Comparison of ENCODE assay signal across 8 mouse cellular contexts in genomic region chr3:86114659-86115338, GRCm38 (mm10). TPM values are rescaled to one million over a fixed set of nuclear protein-coding genes. Genes with fewer than 3 reads are reported as not detected.
DNase-seq lines count a peak whose midpoint lies in the region; ATAC-seq and TF ChIP-seq lines count a peak whose summit lies in the region.

No protein-coding gene starts in this region.

- H3K27ac ChIP-seq in forebrain, embryonic 15.5 days (replicated peaks) = peak overlapping the region; percentile 50; the same call in 1 of the 2 replicates
- H3K27ac ChIP-seq in forebrain, embryonic 10.5 days = no peak overlapping the region
- H3K27ac ChIP-seq in forebrain, postnatal 0 days (ENCODE audit: low read depth, low read length) = no peak overlapping the region

- no peak overlapping the region for H3K4me2 ChIP-seq in forebrain, embryonic 15.5 days (replicated peaks)
- no peak overlapping the region for H3K4me2 ChIP-seq in forebrain, postnatal 0 days (ENCODE audit: low read depth)

- no peak for DNase-seq in forebrain, embryonic 10.5 days (ENCODE audit: extremely low spot score, low spot score)
- DNase-seq in 3134 (ENCODE audit: extremely low read depth, insufficient read length, low spot score) = peak; percentile 34
- peak; percentile 33 for DNase-seq in forebrain, postnatal 0 days
- DNase-seq in lung, adult 2 months = peak; percentile 12
- DNase-seq in testis, postnatal 10 days (ENCODE audit: low spot score) = no peak

- no peaks in the 10 kb centered on the region for H3K4me1 ChIP-seq in forebrain, embryonic 15.5 days
- H3K4me1 ChIP-seq in forebrain, embryonic 10.5 days = peaks cover 14% of the 10 kb centered on the region
- no peaks in the 10 kb centered on the region for H3K4me1 ChIP-seq in forebrain, postnatal 0 days (ENCODE audit: insufficient read depth)
- peaks cover 3% of the 10 kb centered on the region; the same call in 1 of the 2 replicates for H3K4me1 ChIP-seq in lung, adult 2 months (ENCODE audit: control insufficient read depth, insufficient read depth, low read length)

- no peak for TF ChIP-seq CTCF in forebrain, postnatal 0 days (IDR thresholded peaks at IDR 0.05; ENCODE audit: low read depth)
- no peak for TF ChIP-seq CTCF in lung, adult 2 months (IDR thresholded peaks at IDR 0.05; ENCODE audit: insufficient read depth, low read length)

- no peak for TF ChIP-seq POLR2A in lung, adult 2 months (IDR thresholded peaks at IDR 0.05; ENCODE audit: borderline replicate concordance, extremely low read depth, low read depth, low read length)

- ATAC-seq in forebrain, embryonic 15.5 days (replicated peaks) = no peak; the same call in 1 of the 2 replicates
- peak; percentile 83 for ATAC-seq in forebrain, postnatal 0 days
- no peak for ATAC-seq in granulocyte monocyte progenitor cell, adult 5-6 weeks (replicated peaks; ENCODE audit: poor library complexity, severe bottlenecking)
- ATAC-seq in erythroid progenitor cell, adult 5-6 weeks (replicated peaks; ENCODE audit: low FRiP score, poor library complexity, severe bottlenecking) = no peak

- H3K36me3 ChIP-seq in forebrain, embryonic 15.5 days = 0 out of 2 replicates have a peak, but pooled peaks cover 4% of the 10 kb centered on the region
- H3K36me3 ChIP-seq in forebrain, embryonic 10.5 days (replicated peaks) = peaks cover 14% of the 10 kb centered on the region
- H3K36me3 ChIP-seq in forebrain, postnatal 0 days (ENCODE audit: insufficient read depth) = peaks cover 5% of the 10 kb centered on the region; the same call in 1 of the 2 replicates

- WGBS in forebrain, embryonic 15.5 days = 74% methylated on average over 12 of the region's 12 CpGs
- 85% methylated on average over 12 of the region's 12 CpGs for WGBS in forebrain, embryonic 10.5 days
- WGBS in forebrain, postnatal 0 days = 59% methylated on average over 12 of the region's 12 CpGs
- 25% methylated on average over 12 of the region's 12 CpGs for WGBS in lung, adult 2 months

- H3K9me3 ChIP-seq in forebrain, embryonic 15.5 days = no peaks in the 10 kb centered on the region
- peaks cover 9% of the 10 kb centered on the region; the same call in 1 of the 2 replicates for H3K9me3 ChIP-seq in forebrain, embryonic 10.5 days
- H3K9me3 ChIP-seq in forebrain, postnatal 0 days (ENCODE audit: low read length) = no peaks in the 10 kb centered on the region

- H3K27me3 ChIP-seq in forebrain, embryonic 15.5 days = no peaks in the 10 kb centered on the region
- no peaks in the 10 kb centered on the region for H3K27me3 ChIP-seq in forebrain, embryonic 10.5 days (ENCODE audit: poor library complexity, severe bottlenecking)
- no peaks in the 10 kb centered on the region for H3K27me3 ChIP-seq in forebrain, postnatal 0 days (ENCODE audit: insufficient read depth, low read length)

- H3K9ac ChIP-seq in forebrain, embryonic 15.5 days (replicated peaks) = no peak overlapping the region
- no peak overlapping the region for H3K9ac ChIP-seq in forebrain, postnatal 0 days

- no peak overlapping the region for H3K4me3 ChIP-seq in forebrain, embryonic 15.5 days
- H3K4me3 ChIP-seq in forebrain, embryonic 10.5 days = no peak overlapping the region
- H3K4me3 ChIP-seq in forebrain, postnatal 0 days (ENCODE audit: low read depth, low read length) = no peak overlapping the region
- peak overlapping the region; percentile 12 for H3K4me3 ChIP-seq in lung, adult 2 months (replicated peaks; ENCODE audit: extremely low read depth, low read depth, low read length)

RNA-seq across cellular contexts. Expression of gene Rps3a1, which starts 27.7 kb away (rescaled TPM):
- polyA plus RNA-seq in forebrain, embryonic 15.5 days (2015; fragmentation: Nextera tagmentation; extraction: Ambion mirVana) = 707 and 713 TPM in 2 replicates
- 1,154 and 1,165 TPM in 2 replicates for polyA plus RNA-seq in forebrain, embryonic 10.5 days (2016; fragmentation: Nextera tagmentation; extraction: Ambion mirVana)
- total RNA-seq in forebrain, postnatal 0 days (2014; rRNA removed) = 996 and 1,231 TPM in 2 replicates
- polyA plus RNA-seq in forebrain, postnatal 0 days (2015; fragmentation: Nextera tagmentation; extraction: Ambion mirVana) = 709 and 888 TPM in 2 replicates
- 134 and 225 TPM in 2 replicates for polyA plus RNA-seq in lung, adult 2 months (2012; rRNA removed)
- total RNA-seq in granulocyte monocyte progenitor cell, adult 5-6 weeks (2014; fragmentation: Nextera tagmentation) = 3,744 and 3,748 TPM in 2 replicates
- total RNA-seq in granulocyte monocyte progenitor cell, adult 5-6 weeks (2017) = 6,425 and 6,963 TPM in 2 replicates
- total RNA-seq in erythroid progenitor cell, adult 5-6 weeks (2015; ENCODE audit: low replicate concordance) = 1,143 and 1,236 TPM in 2 replicates
- total RNA-seq in erythroid progenitor cell, adult 5-6 weeks (2017; ENCODE audit: low replicate concordance) = 1,103 and 1,193 TPM in 2 replicates

Comparison
In these comparisons a context has a peak if more than half of its experiments do, and no peak if none do; other contexts are left out.
1. DNase-seq: peak in 3134 (single experiment), forebrain, postnatal 0 days (single experiment) and lung, adult 2 months (single experiment); none in forebrain, embryonic 10.5 days (single experiment) and testis, postnatal 10 days (single experiment).